Mouse (Mus musculus) C2C12 (cell line): ENCODE measurements at regions not wholly inside any gene's neighbourhood (a gene's known extent, or its start where the extent isn't known, plus 50 kb on each side); places are given as distances from the start of the nearest gene placed in this dataset.

Experiments used
- CEBPB ChIP-seq: IDR thresholded peaks from one replicate; pipeline ENCODE4 v1.6.1; 2011; ENCODE audit warnings: low read depth, mild to moderate bottlenecking, control low read depth, moderate library complexity
- CTCF ChIP-seq: IDR thresholded peaks from one replicate; pipeline ENCODE4 v1.5.1; 2011; ENCODE audit not compliant: control insufficient read depth, insufficient read depth, insufficient read length
- FOSL1 ChIP-seq: IDR thresholded peaks from one replicate; pipeline ENCODE4 v1.8.0; 2011; ENCODE audit warnings: mild to moderate bottlenecking, low read length; ENCODE audit not compliant: poor library complexity, insufficient read depth, severe bottlenecking
- MAX ChIP-seq: IDR thresholded peaks from one replicate; pipeline ENCODE4 v1.6.1; 2011; ENCODE audit warnings: mild to moderate bottlenecking, control low read depth
- MYOG ChIP-seq: IDR thresholded peaks from one replicate; pipeline ENCODE4 v1.6.1; 2011; ENCODE audit not compliant: control insufficient read depth, insufficient read length; ENCODE audit errors: extremely low read depth
- USF1 ChIP-seq: IDR thresholded peaks from one replicate; pipeline ENCODE4 v1.6.1; 2011; ENCODE audit warnings: low read depth, mild to moderate bottlenecking, control low read depth, moderate library complexity

GRCm38 (mm10) chr8:10899581-10900155, 108.6 kb downstream of the Irs2 start:
- TF ChIP-seq CTCF (no peak), MYOG (no peak), CEBPB (peak; percentile 81), FOSL1 (no peak), MAX (no peak), USF1 (no peak)
